Mouse (Mus musculus) thymus, adult 2 months (tissue): ENCODE measurements around the gene Gpc6.

Source experiments
- CTCF ChIP-seq: fragments of 200-500 bp; IDR thresholded peaks from 2 replicates; pipeline ENCODE4 v1.5.1; 2012; ENCODE audit warnings: mild to moderate bottlenecking, control low read depth, low read length, moderate library complexity, borderline replicate concordance; ENCODE audit not compliant: control insufficient read depth, poor library complexity, insufficient read depth; ENCODE audit errors: extremely low read depth
- POLR2A ChIP-seq: fragments of 200-500 bp; IDR thresholded peaks from 2 replicates; pipeline ENCODE4 v1.6.1; 2012; ENCODE audit warnings: mild to moderate bottlenecking, low read length, control low read depth, moderate library complexity; ENCODE audit not compliant: control insufficient read depth, poor library complexity, insufficient read depth; ENCODE audit errors: extremely low read depth

GRCm38 (mm10) chr14:117923667-117924066 is 998.6 kb downstream of the Gpc6 start:
- TF ChIP-seq CTCF (no peak), POLR2A (no peak)
